Mouse (Mus musculus): ENCODE data around the gene Zg16.

- no peak for TF ChIP-seq POLR2A (IDR thresholded peaks at IDR 0.05; ENCODE audit: low read depth, low read length)
- no peak for TF ChIP-seq CTCF (IDR thresholded peaks at IDR 0.05; ENCODE audit: borderline replicate concordance, insufficient read depth, low read length)
Observed at GRCm38 (mm10) chr7:127022528-127023271, 64.4 kb downstream of the Zg16 start.
